Mouse (Mus musculus): ENCODE results near the gene Mtmr12. TPM values are rescaled to one million over a fixed set of nuclear protein-coding genes. Genes with fewer than 3 reads are reported as not detected.

Mtmr12 gene
- polyA plus RNA-seq, 1 experiment: 4.6 TPM

GRCm38 (mm10) chr15:12222564-12223302, 17.9 kb downstream of the Mtmr12 start:
- peaks cover 100% of the 10 kb centered on the region for H3K4me1 ChIP-seq
- TF ChIP-seq GATA1 (IDR thresholded peaks at IDR 0.05; ENCODE audit: borderline replicate concordance, low read length) (no peak), FLI1 (IDR thresholded peaks at IDR 0.05; ENCODE audit: low read length) (no peak)
- H3K4me3 ChIP-seq (replicated peaks): no peak overlapping the region
- H3K27me3 ChIP-seq (replicated peaks): no peaks in the 10 kb centered on the region
- H3K36me3 ChIP-seq (replicated peaks; ENCODE audit: low read length): peaks cover 63% of the 10 kb centered on the region
- H3K9me3 ChIP-seq: no peaks in the 10 kb centered on the region

DNA sequence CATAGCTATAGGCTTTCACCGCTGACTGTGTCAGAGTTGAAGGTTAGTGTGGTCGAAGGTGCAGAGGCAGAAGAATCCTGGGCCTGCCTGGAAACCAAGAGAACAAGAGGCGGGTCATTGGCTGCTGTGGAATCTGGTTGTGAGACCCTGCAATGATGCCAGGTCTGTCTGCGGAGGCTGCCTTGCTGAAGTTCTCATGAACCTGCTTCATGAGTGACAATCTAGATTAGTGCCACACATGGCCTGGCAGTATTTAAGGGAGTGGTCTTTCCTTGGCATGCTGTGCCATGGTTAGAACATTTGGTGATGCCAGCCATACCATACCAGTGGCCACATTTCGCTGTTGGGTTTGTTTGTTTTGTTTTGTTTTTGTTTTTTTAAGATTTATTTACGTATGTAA, 18.6 kb downstream of the Mtmr12 start:
- no peaks in the 10 kb centered on the region for H3K9me3 ChIP-seq
- TF ChIP-seq FLI1 (IDR thresholded peaks at IDR 0.05; ENCODE audit: low read length): no peak
- no peak for TF ChIP-seq GATA1 (IDR thresholded peaks at IDR 0.05; ENCODE audit: borderline replicate concordance, low read length)
- peaks cover 100% of the 10 kb centered on the region for H3K4me1 ChIP-seq
- H3K4me3 ChIP-seq (replicated peaks): no peak overlapping the region
- no peaks in the 10 kb centered on the region for H3K27me3 ChIP-seq (replicated peaks)
- peaks cover 65% of the 10 kb centered on the region for H3K36me3 ChIP-seq (replicated peaks; ENCODE audit: low read length)

DNA sequence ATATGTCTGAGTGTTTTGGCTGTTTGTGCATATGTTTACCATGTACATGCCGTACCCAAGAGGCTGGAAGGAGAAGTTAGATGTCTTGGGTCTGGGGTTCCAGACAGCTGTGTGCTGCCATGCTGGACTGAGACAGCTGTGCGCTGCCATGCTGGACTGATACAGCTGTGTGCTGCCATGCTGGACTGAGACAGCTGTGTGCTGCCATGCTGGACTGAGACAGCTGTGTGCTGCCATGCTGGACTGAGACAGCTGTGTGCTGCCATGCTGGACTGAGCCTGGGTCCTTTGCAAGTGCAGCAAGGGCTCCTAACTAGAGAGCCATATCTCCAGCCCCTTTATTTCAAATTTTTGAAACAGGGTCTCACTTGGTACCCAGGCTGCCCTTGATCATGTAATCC, 19.4 kb downstream of the Mtmr12 start:
- H3K36me3 ChIP-seq (replicated peaks; ENCODE audit: low read length): peaks cover 63% of the 10 kb centered on the region

GRCm38 (mm10) chr15:12225062-12225461, 20.2 kb downstream of the Mtmr12 start:
- TF ChIP-seq GATA1 (IDR thresholded peaks at IDR 0.05; ENCODE audit: borderline replicate concordance, low read length): no peak
- TF ChIP-seq FLI1 (IDR thresholded peaks at IDR 0.05; ENCODE audit: low read length): no peak
- Histone ChIP-seq H3K4me3 (replicated peaks) (peak overlapping the region; percentile 84), H3K27me3 (replicated peaks) (no peaks in the 10 kb centered on the region), H3K4me1 (peaks cover 97% of the 10 kb centered on the region), H3K36me3 (replicated peaks; ENCODE audit: low read length) (peaks cover 62% of the 10 kb centered on the region), H3K9me3 (no peaks in the 10 kb centered on the region)

More for the DNA sequence above, 19.4 kb downstream of the Mtmr12 start:
- TF ChIP-seq FLI1 (IDR thresholded peaks at IDR 0.05; ENCODE audit: low read length) (no peak), GATA1 (IDR thresholded peaks at IDR 0.05; ENCODE audit: borderline replicate concordance, low read length) (no peak)
- Histone ChIP-seq H3K4me3 (replicated peaks) (peak overlapping the region; percentile 64), H3K27me3 (replicated peaks) (no peaks in the 10 kb centered on the region), H3K4me1 (peaks cover 98% of the 10 kb centered on the region), H3K9me3 (no peaks in the 10 kb centered on the region)

DNA sequence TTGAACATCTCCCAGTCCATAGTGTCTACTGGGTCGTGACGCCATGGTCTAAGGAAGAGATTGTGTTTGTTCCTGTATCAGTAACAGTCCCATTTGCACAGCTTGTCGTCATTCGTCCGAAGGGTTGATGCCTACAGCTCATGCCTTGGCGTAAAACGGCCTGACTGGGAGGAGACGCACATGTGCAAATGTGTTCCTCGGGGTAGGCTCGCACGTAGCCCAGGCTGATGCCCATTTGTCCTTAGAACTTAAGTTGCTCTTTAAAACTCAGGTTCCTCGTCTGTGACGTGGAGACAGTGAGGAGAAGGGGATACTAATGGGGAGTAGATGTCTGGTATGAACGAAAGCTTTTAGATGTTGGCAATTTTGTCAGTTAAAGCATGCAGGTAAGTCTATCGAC, 22.1 kb downstream of the Mtmr12 start:
- no peaks in the 10 kb centered on the region for H3K9me3 ChIP-seq
- peaks cover 96% of the 10 kb centered on the region for H3K4me1 ChIP-seq
- no peaks in the 10 kb centered on the region for H3K27me3 ChIP-seq (replicated peaks)
- peaks cover 70% of the 10 kb centered on the region for H3K36me3 ChIP-seq (replicated peaks; ENCODE audit: low read length)
- H3K4me3 ChIP-seq (replicated peaks): peak overlapping the region; percentile 38
- no peak for TF ChIP-seq GATA1 (IDR thresholded peaks at IDR 0.05; ENCODE audit: borderline replicate concordance, low read length)
- no peak for TF ChIP-seq FLI1 (IDR thresholded peaks at IDR 0.05; ENCODE audit: low read length)

- TF ChIP-seq GATA1 (IDR thresholded peaks at IDR 0.05; ENCODE audit: borderline replicate concordance, low read length) (no peak), FLI1 (IDR thresholded peaks at IDR 0.05; ENCODE audit: low read length) (no peak)
Measured at GRCm38 (mm10) chr15:12227355-12227754, 22.5 kb downstream of the Mtmr12 start.

DNA sequence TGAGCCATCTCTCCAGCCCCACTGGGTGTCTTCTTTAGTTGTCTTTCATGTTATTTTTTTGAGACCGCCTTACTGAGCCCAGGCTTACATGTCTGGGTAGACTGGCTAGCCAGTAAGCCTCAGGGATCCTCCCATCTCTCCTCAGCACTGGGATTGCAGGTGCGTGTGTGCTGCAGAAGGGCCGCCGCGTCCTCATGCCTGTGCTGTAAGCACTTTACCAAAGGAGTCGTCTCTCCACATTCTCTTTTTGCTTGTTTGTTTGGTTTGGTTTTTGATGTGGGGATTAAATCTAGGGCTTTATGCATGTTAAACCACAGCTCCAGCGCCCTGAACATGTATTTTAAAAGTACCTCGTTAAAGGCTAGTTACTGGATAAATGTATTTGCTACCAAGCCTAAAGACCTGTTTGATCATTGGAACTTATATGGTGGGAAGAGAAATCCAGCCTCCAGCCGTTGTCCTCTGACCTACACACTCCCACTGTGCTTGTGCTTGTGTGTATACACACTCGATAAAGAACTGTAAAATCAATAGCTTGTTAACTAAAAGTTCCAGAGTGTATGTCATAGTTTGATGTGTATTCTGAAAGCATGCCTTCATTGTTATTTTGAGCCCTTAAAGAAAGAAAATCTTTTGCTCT, 24.9 kb downstream of the Mtmr12 start:
- Histone ChIP-seq H3K27me3 (replicated peaks) (no peaks in the 10 kb centered on the region), H3K9me3 (no peaks in the 10 kb centered on the region), H3K36me3 (replicated peaks; ENCODE audit: low read length) (peaks cover 88% of the 10 kb centered on the region), H3K4me3 (replicated peaks) (no peak overlapping the region), H3K4me1 (peaks cover 96% of the 10 kb centered on the region)
- no peak for TF ChIP-seq GATA1 (IDR thresholded peaks at IDR 0.05; ENCODE audit: borderline replicate concordance, low read length)
- no peak for TF ChIP-seq FLI1 (IDR thresholded peaks at IDR 0.05; ENCODE audit: low read length)

More at GRCm38 (mm10) chr15:12227355-12227754, 22.5 kb downstream of the Mtmr12 start:
- H3K36me3 ChIP-seq (replicated peaks; ENCODE audit: low read length): peaks cover 74% of the 10 kb centered on the region
- peaks cover 96% of the 10 kb centered on the region for H3K4me1 ChIP-seq
- no peaks in the 10 kb centered on the region for H3K9me3 ChIP-seq
- no peaks in the 10 kb centered on the region for H3K27me3 ChIP-seq (replicated peaks)
- H3K4me3 ChIP-seq (replicated peaks): no peak overlapping the region

- Histone ChIP-seq H3K9me3 (no peaks in the 10 kb centered on the region), H3K4me3 (replicated peaks) (no peak overlapping the region), H3K27me3 (replicated peaks) (no peaks in the 10 kb centered on the region), H3K36me3 (replicated peaks; ENCODE audit: low read length) (peaks cover 88% of the 10 kb centered on the region), H3K4me1 (peaks cover 96% of the 10 kb centered on the region)
- no peak for TF ChIP-seq FLI1 (IDR thresholded peaks at IDR 0.05; ENCODE audit: low read length)
- TF ChIP-seq GATA1 (IDR thresholded peaks at IDR 0.05; ENCODE audit: borderline replicate concordance, low read length): no peak
Measured at GRCm38 (mm10) chr15:12230243-12230935, 25.6 kb downstream of the Mtmr12 start.

GRCm38 (mm10) chr15:12231462-12231861, 26.6 kb downstream of the Mtmr12 start:
- Histone ChIP-seq H3K4me1 (peaks cover 96% of the 10 kb centered on the region), H3K4me3 (replicated peaks) (peak overlapping the region; percentile 50), H3K36me3 (replicated peaks; ENCODE audit: low read length) (peaks cover 86% of the 10 kb centered on the region), H3K9me3 (no peaks in the 10 kb centered on the region), H3K27me3 (replicated peaks) (no peaks in the 10 kb centered on the region)
- no peak for TF ChIP-seq GATA1 (IDR thresholded peaks at IDR 0.05; ENCODE audit: borderline replicate concordance, low read length)
- TF ChIP-seq FLI1 (IDR thresholded peaks at IDR 0.05; ENCODE audit: low read length): no peak

DNA sequence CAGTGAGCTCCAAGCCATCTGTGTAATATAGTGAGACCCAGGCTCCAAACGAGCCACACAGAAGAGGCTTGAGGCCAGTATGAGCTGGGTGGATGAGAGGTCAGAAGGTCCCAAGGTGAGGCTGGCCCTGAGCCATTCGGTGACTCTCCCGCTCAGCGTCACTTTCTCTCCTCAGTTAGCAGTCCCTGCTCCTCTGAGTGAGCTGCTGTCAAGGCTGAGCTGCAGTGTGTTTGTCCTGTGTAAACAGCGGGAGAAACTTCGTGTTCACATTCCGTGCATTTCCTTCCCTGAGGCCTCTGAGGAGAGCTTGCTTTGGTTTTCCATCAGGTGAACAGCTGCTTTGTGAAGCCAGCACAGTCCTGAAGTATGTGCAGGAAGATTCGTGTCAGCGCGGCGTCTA, 27.6 kb downstream of the Mtmr12 start:
- H3K4me1 ChIP-seq: peaks cover 96% of the 10 kb centered on the region
- no peak overlapping the region for H3K4me3 ChIP-seq (replicated peaks)
- H3K9me3 ChIP-seq: no peaks in the 10 kb centered on the region
- TF ChIP-seq FLI1 (IDR thresholded peaks at IDR 0.05; ENCODE audit: low read length) (no peak), GATA1 (IDR thresholded peaks at IDR 0.05; ENCODE audit: borderline replicate concordance, low read length) (no peak)
- H3K36me3 ChIP-seq (replicated peaks; ENCODE audit: low read length): peaks cover 84% of the 10 kb centered on the region
- no peaks in the 10 kb centered on the region for H3K27me3 ChIP-seq (replicated peaks)
